Mouse (Mus musculus) embryonic facial prominence, embryonic 11.5 days (tissue): Measurements from ENCODE around the gene Asb8. TPM values are rescaled to one million over a fixed set of nuclear protein-coding genes. Genes with fewer than 3 reads are reported as not detected.

Experiments used
- ATAC-seq: fragments of 200-750 bp; cut with Nextera tagmentation; replicated peaks from 2 replicates; pipeline ENCODE4 v1.8.0; 2017; ENCODE audit warnings: low read depth; ENCODE audit not compliant: insufficient number of reproducible peaks, low FRiP score, low TSS enrichment
- DNase-seq: peaks from one replicate; pipeline ENCODE4 v3.0.0-alpha.2; 2015; ENCODE audit warnings: low spot score
- H3K27ac ChIP-seq: fragments of 300-500 bp; sonication (generic); replicated peaks from 2 replicates; pipeline ENCODE4 v1.5.1; 2014; ENCODE audit warnings: mild to moderate bottlenecking, low read depth, low read length, control low read depth
- H3K27me3 ChIP-seq: fragments of 300-500 bp; sonication (generic); 2 replicates; pipeline ENCODE4 v1.6.1; 2014; ENCODE audit warnings: mild to moderate bottlenecking, low read length, moderate library complexity, mixed read lengths; ENCODE audit not compliant: control insufficient read depth, insufficient read depth
- H3K36me3 ChIP-seq: fragments of 300-500 bp; sonication (generic); replicated peaks from 2 replicates; pipeline ENCODE4 v1.6.1; 2014; ENCODE audit warnings: low read depth, mild to moderate bottlenecking, low read length, moderate library complexity, mixed read lengths; ENCODE audit not compliant: control insufficient read depth, insufficient read depth
- H3K4me1 ChIP-seq: fragments of 300-500 bp; sonication (generic); 2 replicates; pipeline ENCODE4 v1.6.1; 2014; ENCODE audit warnings: low read length, mixed read lengths; ENCODE audit not compliant: control insufficient read depth, insufficient read depth
- H3K4me2 ChIP-seq: fragments of 300-500 bp; sonication (generic); 2 replicates; pipeline ENCODE4 v1.6.1; 2014; ENCODE audit warnings: low read depth, mild to moderate bottlenecking, control low read depth, low read length, moderate library complexity
- H3K4me3 ChIP-seq: fragments of 300-500 bp; sonication (generic); 2 replicates; pipeline ENCODE4 v1.5.1; 2014; ENCODE audit warnings: low read depth, low read length, control low read depth
- H3K9ac ChIP-seq: fragments of 300-500 bp; sonication (generic); replicated peaks from 2 replicates; pipeline ENCODE4 v1.6.1; 2014; ENCODE audit warnings: mild to moderate bottlenecking, control low read depth, low read length
- H3K9me3 ChIP-seq: fragments of 300-500 bp; sonication (generic); replicated peaks from 2 replicates; pipeline ENCODE4 v1.6.1; 2016; ENCODE audit warnings: mild to moderate bottlenecking, low read length, inconsistent platforms, mixed read lengths; ENCODE audit not compliant: control insufficient read depth
- WGBS: fragments of 180-500 bp; shearing (Covaris S2); extraction: QIAGEN DNeasy Blood & Tissue Kit; methylation state at CpG from one replicate; pipeline ENCODE4 v1.1.7; 2014; 5-methylcytosine and 5-hydroxymethylcytosine counted together
- polyA plus RNA-seq: library from polyadenylated mRNA; unstranded; fragments of >200 nt; fragmentation: Nextera tagmentation; extraction: Ambion mirVana; gene quantifications from 2 replicates; pipeline ENCODE4 v1.2.1, GENCODE M21; 2014

Asb8 gene
- polyA plus RNA-seq, 1 experiment from 2014 or later, result 47.8 TPM

GRCm38 (mm10) chr15:98093121-98094011 lies 72.1 kb downstream of the Asb8 start, which contains the start of gene Senp1:
Gene Senp1, minus strand, starts transcription at chr15:98093744.
- Histone ChIP-seq H3K9ac (peak within 1 kb of the TSS; percentile 97), H3K27ac (peak within 1 kb of the TSS; percentile 93), H3K4me2 (peak within 1 kb of the TSS; percentile 56), H3K36me3 (no peaks in the 10 kb centered on the region), H3K4me1 (no peaks in the 10 kb centered on the region), H3K27me3 (no peaks in the 10 kb centered on the region), H3K4me3 (peak within 1 kb of the TSS; percentile 85), H3K9me3 (no peaks in the 10 kb centered on the region)
- WGBS, result under 1% methylated on average over 52 of the region's 58 CpGs
- peak; percentile 90 for ATAC-seq
- peak; percentile 91 for DNase-seq

- Histone ChIP-seq H3K27ac (peak within 1 kb of the TSS; percentile 93), H3K9ac (peak within 1 kb of the TSS; percentile 97), H3K4me1 (no peaks in the 10 kb centered on the region), H3K36me3 (no peaks in the 10 kb centered on the region), H3K27me3 (no peaks in the 10 kb centered on the region), H3K9me3 (no peaks in the 10 kb centered on the region), H3K4me2 (peak within 1 kb of the TSS; percentile 56), H3K4me3 (peak within 1 kb of the TSS; percentile 85)
- DNase-seq (peak; percentile 47), ATAC-seq (no peak)
- WGBS, result under 1% methylated on average over 30 of the region's 30 CpGs
Measured at GRCm38 (mm10) chr15:98092372-98093120, 72.9 kb downstream of the Asb8 start, which contains the start of gene Pfkm. Gene Pfkm, plus strand, starts transcription at chr15:98092589.

- peak overlapping the region; percentile 56 for H3K4me2 ChIP-seq
Measured at GRCm38 (mm10) chr15:98091841-98092240, 73.6 kb downstream of the Asb8 start.

GRCm38 (mm10) chr15:98089421-98090183 lies 75.8 kb downstream of the Asb8 start:
- Histone ChIP-seq H3K27ac (no peak overlapping the region), H3K4me2 (no peak overlapping the region), H3K4me1 (no peaks in the 10 kb centered on the region), H3K9me3 (no peaks in the 10 kb centered on the region), H3K9ac (no peak overlapping the region), H3K4me3 (no peak overlapping the region), H3K27me3 (no peaks in the 10 kb centered on the region), H3K36me3 (no peaks in the 10 kb centered on the region)
- ATAC-seq, result no peak
- WGBS, result 79% methylated on average over 9 of the region's 9 CpGs
- DNase-seq, result peak; percentile 49

More at GRCm38 (mm10) chr15:98091841-98092240, 73.6 kb downstream of the Asb8 start:
- H3K36me3 ChIP-seq, result no peaks in the 10 kb centered on the region
- no peaks in the 10 kb centered on the region for H3K9me3 ChIP-seq
- no peak overlapping the region; the same call in 1 of the 2 replicates for H3K9ac ChIP-seq
- H3K4me1 ChIP-seq, result no peaks in the 10 kb centered on the region
- 21% methylated on average over 4 of the region's 4 CpGs for WGBS
- peak overlapping the region; percentile 85 for H3K4me3 ChIP-seq
- ATAC-seq, result no peak
- DNase-seq, result peak; percentile 3
- H3K27ac ChIP-seq, result no peak overlapping the region
- H3K27me3 ChIP-seq, result no peaks in the 10 kb centered on the region

GRCm38 (mm10) chr15:98088889-98089288 lies 76.5 kb downstream of the Asb8 start:
- no peak overlapping the region for H3K9ac ChIP-seq
- no peak overlapping the region for H3K4me3 ChIP-seq
- no peaks in the 10 kb centered on the region for H3K4me1 ChIP-seq
- DNase-seq, result no peak
- H3K4me2 ChIP-seq, result no peak overlapping the region
- no peaks in the 10 kb centered on the region for H3K9me3 ChIP-seq
- no peaks in the 10 kb centered on the region for H3K36me3 ChIP-seq
- H3K27ac ChIP-seq, result no peak overlapping the region
- ATAC-seq, result no peak
- WGBS, result 92% methylated on average over 1 of the region's 1 CpGs
- no peaks in the 10 kb centered on the region for H3K27me3 ChIP-seq

Other genes starting within 250 kb of the Asb8 start
- gene Tmem106c, start 201.4 kb downstream of the Asb8 start, polyA plus RNA-seq, result 39.1 and 40.6 TPM in 2 replicates
- 161 and 177 TPM in 2 replicates for gene Col2a1, start 160.9 kb downstream of the Asb8 start, polyA plus RNA-seq
- 36.8 and 37.4 TPM in 2 replicates for gene Pfkm, start 73.0 kb downstream of the Asb8 start, polyA plus RNA-seq
- 44.2 and 45.7 TPM in 2 replicates for gene Senp1, start 71.9 kb downstream of the Asb8 start, polyA plus RNA-seq
- gene Ccdc184, start 1.5 kb upstream of the Asb8 start, polyA plus RNA-seq, result 2.5 and 4.2 TPM in 2 replicates
- not detected in 2 replicates for gene Olfr288, start 29.9 kb upstream of the Asb8 start, polyA plus RNA-seq
- not detected in 2 replicates for gene Gm44579, start 55.4 kb upstream of the Asb8 start, polyA plus RNA-seq
- not detected in 2 replicates for gene Olfr287, start 55.4 kb upstream of the Asb8 start, polyA plus RNA-seq
- not detected in 2 replicates for gene Olfr286, start 68.8 kb upstream of the Asb8 start, polyA plus RNA-seq
- not detected in 2 replicates for gene H1fnt, start 91.7 kb upstream of the Asb8 start, polyA plus RNA-seq
- 0.26 and 0.50 TPM in 2 replicates for gene Zfp641, start 130.5 kb upstream of the Asb8 start, polyA plus RNA-seq
- not detected in 2 replicates for gene Olfr285, start 151.7 kb upstream of the Asb8 start, polyA plus RNA-seq
- not detected in 2 replicates for gene Olfr284, start 175.4 kb upstream of the Asb8 start, polyA plus RNA-seq
- gene Olfr283, start 215.3 kb upstream of the Asb8 start, polyA plus RNA-seq, result not detected in 2 replicates